Mouse (Mus musculus) layer of hippocampus, adult 2 months (tissue): ENCODE results near the gene Sacs. TPM values are rescaled to one million over a fixed set of nuclear protein-coding genes. Genes with fewer than 3 reads are reported as not detected.
"Not testable (repeated sequence)": the region's sequence is repeated elsewhere in the genome, so short reads cannot be mapped to it uniquely, and the experiment has no call there.

Experiments used
- DNase-seq, 2 experiments: peaks; one replicate each; pipeline ENCODE4 v3.0.0; 2022; ENCODE audit warnings: low spot score in 2 of 2
- H3K27ac ChIP-seq: fragments of 200-600 bp; 2 replicates; pipeline ENCODE4 v1.8.1; 2022
- H3K4me3 ChIP-seq: fragments of 200-600 bp; 2 replicates; pipeline ENCODE4 v1.8.1; 2022; ENCODE audit warnings: mild to moderate bottlenecking
- CTCF ChIP-seq: fragments of 200-600 bp; conservative IDR thresholded peaks from 2 replicates; pipeline ENCODE4 v1.8.1; 2022; ENCODE audit warnings: antibody characterized with exemption, mild to moderate bottlenecking, moderate library complexity
- total RNA-seq, 2 experiments: library from RNA; stranded (reverse); gene quantifications; 2 replicates each; pipeline ENCODE4 v1.2.3; 2021

The Sacs gene
- total RNA-seq, 2 experiments from 2014 or later = 54.8 to 62.1 TPM

DNA sequence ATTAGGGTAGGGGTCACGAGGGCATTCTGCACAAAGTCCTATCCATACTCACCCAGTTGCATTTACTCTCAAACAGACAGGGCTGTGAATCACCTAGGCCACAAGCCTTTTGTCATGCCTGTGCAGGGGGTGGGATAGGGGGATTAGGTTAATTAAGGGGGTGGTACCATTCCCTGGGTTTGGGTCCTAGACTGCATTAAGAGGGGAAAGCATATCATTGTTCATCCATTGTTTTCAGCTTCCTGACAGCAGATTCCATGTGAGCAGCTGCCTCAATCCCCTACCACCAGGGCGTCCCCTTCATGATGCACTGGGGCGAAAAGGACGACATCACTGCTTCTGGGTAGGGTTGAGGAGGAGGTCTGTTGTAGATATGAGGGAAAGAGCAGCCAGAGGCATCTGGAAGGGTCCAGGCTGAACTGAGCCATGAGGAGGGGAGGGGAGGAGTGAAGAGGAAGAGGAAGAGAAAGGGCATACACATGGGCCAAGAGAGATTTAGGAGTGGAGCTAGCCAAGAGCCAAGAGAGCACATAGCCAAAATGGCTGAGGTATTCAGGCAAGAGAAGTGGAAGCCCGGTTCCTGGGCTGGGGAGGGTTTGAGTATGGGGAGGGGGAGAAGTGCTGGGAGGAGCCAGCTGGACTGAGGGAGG is 3.8 kb upstream of the Sacs start:
- no peak overlapping the region for H3K27ac ChIP-seq
- H3K4me3 ChIP-seq = no peak overlapping the region
- DNase-seq = no peak
- TF ChIP-seq CTCF = no peak

DNA sequence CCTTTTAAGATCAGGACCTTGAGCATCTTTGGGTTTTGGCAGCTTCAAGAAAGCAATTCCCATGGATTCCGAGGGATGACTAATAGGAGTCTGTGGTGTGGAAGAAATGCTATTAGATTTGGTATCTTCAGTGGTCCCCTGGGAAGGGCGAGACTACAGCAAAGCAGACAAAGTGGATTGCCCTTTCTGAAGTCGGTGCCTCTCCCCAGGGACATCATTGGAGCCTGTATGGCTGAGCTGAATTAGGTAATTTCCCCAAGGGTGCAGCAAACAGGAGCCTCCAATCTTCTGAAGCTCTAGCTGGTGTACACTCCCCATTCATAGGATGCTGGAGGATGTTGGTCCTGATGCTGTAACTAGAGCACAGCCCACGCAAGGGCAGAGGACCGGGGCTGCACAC is 847 bp upstream of the Sacs start:
- DNase-seq = no peak
- Histone ChIP-seq H3K4me3 (no peak overlapping the region), H3K27ac (no peak overlapping the region)
- no peak for TF ChIP-seq CTCF

DNA sequence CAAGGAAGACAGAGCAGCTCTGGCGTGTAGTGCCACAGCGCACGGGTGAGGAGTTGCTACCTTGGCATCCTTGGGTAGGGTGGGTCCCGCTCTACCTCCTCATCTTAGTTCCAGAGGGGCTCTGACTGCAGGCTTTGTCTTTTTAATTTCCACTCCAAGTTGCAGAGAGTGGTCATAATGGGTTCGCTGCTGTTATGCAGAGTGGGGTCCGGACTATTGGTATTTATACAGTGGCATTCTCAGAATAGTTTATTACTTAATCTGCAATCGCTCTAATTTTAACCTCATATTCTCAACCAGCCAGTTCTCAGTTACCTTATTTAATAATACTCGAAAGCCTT is 440 bp downstream of the Sacs start:
- DNase-seq = no peak
- Histone ChIP-seq H3K4me3 (peak overlapping the region; percentile 74), H3K27ac (peak overlapping the region; percentile 89)
- no peak for TF ChIP-seq CTCF

DNA sequence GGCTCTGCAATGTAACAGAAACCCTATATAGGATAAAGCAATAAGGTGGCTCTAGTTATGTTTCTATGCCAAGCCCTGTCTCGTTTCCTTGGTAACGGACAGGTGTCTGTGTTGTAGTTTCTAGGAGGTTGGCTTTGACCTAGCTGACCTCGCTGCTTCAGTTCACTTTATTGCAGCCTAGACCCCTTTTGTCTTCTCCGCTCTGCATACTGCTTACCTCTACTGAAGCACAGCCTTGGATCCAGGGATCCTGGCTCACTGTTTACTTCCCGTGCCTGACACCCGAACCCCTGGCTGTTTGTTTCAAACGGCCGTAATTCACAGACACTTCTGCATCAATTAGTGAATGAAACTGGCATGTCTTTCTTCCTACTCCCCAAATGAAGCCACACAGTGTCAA is 5.1 kb downstream of the Sacs start:
- TF ChIP-seq CTCF = no peak

DNA sequence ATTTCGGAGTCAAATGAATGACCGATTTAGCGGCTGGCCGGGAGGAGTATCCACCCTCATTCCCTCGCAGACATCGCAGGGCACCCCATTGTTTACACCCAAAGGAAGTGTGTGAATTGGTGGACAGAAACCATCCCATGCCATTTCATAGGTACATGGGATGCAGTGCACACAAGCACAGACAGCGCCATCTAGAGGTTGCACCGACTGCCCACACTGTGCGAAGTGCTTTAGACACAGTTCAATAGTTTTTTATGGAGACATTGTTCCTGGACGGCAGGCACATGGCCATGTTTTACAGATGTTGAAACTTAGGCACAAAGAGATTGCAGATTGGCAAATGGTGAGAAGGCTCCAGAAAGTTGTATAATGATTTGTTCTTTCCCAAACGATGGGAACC is 5.6 kb downstream of the Sacs start:
- H3K27ac ChIP-seq = no peak overlapping the region
- TF ChIP-seq CTCF = peak; percentile 75

More for the DNA sequence above, 5.1 kb downstream of the Sacs start:
- no peak for DNase-seq
- Histone ChIP-seq H3K4me3 (no peak overlapping the region), H3K27ac (no peak overlapping the region)

DNA sequence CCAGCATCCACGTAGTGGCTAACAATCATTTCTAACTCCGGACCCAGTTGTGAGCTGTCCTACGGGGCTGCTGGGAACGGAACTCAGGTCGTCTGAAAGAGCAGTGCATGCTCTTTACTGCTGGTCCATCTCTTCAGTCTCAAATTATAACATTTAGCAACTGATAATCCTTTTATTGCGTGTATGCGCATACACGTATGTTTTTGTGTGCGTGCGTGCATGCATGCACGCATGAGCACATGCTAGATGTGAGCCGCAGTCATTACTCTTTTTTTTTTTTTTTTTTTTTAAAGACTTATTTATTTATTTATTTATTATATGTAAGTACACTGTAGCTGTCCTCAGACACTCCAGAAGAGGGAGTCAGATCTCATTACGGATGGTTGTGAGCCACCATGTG is 12.2 kb downstream of the Sacs start:
- H3K27ac ChIP-seq, H3K4me3 ChIP-seq, DNase-seq: not testable (repeated sequence)

More for the DNA sequence above, 5.6 kb downstream of the Sacs start:
- no peak overlapping the region for H3K4me3 ChIP-seq
- no peak for DNase-seq

DNA sequence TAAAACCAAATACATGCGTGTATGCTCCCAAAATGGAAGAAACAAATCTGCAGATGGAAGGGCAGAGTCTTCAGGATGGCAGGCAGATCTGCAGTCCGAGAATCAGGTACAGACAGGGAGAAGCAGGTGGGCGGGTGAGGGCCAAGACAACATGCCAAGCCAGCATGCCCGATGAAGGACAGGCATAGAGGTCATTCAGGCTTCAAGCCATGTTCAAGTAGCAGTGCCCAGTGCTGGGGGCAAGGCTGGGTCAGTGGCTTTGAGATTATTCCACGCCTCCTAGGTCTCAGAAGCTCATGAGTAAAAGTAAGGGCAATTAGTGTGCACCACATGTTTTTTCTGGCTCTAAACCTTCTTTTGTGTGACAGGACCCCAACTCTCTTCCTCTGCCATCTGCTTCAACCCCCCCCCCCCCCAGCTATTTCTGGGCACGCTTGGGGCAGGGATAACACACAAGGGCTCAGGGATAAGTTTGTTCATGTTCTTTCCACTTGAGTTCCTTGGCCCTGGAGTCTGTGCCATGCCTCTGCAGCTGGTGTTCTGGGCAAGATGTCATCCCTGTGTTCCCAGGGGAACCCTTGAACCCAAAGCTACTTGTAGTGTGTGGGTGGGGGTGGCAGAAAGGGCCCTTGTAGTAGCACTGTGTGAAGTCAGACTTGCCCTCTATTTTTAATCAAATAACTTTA is 16.8 kb downstream of the Sacs start:
- Histone ChIP-seq H3K27ac (no peak overlapping the region), H3K4me3 (no peak overlapping the region)
- TF ChIP-seq CTCF = no peak
- no peak for DNase-seq

DNA sequence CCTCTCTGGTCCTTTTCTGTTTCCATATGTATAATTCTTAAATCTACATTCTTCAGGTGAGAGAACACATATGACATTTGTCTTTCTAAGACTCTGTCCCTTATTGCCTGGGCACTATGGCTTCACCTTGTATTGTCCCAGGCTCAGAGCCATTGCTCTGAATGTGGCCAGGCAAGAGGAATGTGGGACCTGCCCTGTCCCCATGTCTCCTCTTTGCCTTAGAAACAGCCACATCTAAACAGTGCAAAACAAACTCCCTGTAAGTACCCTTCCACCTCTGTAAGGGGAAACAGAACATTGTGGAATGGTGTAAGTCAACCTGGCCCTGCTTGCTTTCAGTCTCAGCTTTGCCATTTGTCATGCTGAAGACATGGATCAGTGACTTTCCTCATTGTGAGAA is 17.4 kb downstream of the Sacs start:
- no peak for DNase-seq
- Histone ChIP-seq H3K27ac (no peak overlapping the region), H3K4me3 (no peak overlapping the region)
- TF ChIP-seq CTCF = no peak

DNA sequence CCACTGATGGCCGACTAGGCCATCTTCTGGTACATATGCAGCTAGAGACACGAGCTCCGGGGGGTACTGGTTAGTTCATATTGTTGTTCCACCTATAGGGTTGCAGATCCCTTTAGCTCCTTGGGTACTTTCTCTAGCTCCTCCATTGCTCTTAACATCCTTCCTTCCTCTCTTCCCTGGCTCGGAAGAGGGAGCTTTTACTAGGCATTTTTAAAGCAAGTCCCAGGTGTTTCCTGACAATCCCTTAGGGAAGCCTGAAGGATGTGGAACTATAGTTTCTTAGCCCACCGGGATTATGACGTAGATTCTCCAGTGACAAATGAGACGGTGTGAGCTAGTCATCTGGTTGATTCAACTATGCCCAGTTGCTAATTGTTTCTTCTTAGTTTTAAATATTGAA is 19.2 kb downstream of the Sacs start:
- H3K27ac ChIP-seq, H3K4me3 ChIP-seq, DNase-seq: not testable (repeated sequence)

DNA sequence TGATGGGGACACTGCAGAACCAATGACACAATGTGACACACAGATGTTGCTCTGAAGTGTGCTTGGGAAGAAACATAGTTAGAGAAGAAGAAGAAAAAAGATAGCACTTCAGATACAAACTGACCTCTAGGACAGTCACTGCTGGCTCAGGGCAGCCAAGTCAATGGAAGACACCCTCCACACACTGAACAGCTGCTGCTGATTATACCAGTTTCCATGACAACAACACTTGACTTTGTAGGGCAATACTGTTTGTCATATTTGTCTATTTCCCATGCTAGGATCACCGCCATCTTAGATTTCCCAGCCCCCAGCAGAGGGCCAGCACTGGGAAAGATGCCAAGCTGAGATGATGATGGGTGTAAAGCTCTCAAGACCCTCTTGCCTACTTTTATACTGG is 22.7 kb downstream of the Sacs start:
- Histone ChIP-seq H3K27ac (peak overlapping the region; percentile 40; the same call in 1 of the 2 replicates), H3K4me3 (no peak overlapping the region)
- no peak for TF ChIP-seq CTCF
- no peak for DNase-seq

DNA sequence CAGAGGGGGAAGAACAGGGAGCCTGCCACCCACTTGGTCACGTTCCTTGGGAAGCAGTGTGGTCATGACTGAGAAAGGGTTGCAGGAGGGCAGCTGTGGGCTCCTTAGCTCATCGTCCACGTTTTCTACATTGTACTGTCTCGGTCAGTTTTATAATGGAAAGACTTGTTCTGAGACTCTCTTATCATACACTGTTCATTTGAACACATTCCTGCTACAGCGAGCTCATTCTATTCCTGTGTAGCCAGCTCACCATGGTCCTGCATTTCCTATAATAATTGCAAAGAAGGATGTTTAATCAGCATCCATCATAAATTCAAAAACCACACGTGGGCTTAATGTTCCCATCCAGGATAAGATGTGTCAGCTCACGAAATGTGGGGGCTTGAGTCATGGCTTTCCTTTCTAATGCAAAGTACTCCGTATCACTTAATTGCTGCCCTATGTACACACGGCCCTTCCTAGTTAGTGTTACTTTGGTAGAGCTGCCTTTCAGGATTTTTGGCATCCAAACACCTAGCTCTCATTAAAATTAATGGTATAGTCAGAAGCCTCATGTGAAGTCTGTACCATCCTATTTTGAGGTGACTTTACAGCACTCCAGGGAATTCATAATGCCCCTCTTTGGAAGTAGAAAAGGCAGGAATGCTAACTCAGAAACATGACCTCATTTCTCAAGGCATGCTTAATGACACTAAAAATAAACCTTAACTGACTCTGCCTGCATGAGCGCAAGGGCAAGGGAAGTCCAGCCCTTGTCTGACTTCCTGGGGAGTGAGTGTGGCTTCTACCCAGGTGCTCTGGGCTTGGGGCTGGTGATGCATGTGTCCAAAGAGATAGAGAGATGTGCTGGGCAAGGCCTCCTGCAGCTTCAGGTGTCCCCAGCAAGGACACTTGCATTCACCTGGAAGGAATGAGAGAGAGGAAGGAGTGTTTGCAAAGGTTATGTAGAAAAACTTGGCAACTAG is 23.4 kb downstream of the Sacs start:
- Histone ChIP-seq H3K4me3 (no peak overlapping the region), H3K27ac (peak overlapping the region; percentile 40)
- DNase-seq = no peak
- TF ChIP-seq CTCF = no peak

DNA sequence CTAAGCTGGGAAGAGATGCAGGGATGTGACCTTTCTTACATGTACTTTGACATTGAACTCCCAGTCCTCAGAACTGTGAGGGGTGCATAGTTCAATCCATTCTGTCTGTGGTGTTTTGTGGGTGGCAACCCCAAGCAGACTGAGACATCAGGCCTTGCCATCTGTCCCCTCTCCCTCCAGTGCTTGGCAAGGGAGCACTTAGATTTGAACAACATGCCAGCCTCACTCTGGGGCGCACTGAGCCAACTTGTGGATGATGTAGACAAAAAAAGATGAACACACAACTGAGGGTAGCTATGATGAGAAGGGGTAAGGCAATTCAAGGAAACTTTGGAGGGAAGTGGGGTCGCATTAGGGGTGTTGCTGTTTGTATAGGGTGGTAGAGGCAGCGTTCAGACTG is 26.2 kb downstream of the Sacs start:
- Histone ChIP-seq H3K4me3 (no peak overlapping the region), H3K27ac (peak overlapping the region; percentile 72; the same call in 1 of the 2 replicates)
- DNase-seq = peak; percentile 26 to 56
- TF ChIP-seq CTCF = no peak

DNA sequence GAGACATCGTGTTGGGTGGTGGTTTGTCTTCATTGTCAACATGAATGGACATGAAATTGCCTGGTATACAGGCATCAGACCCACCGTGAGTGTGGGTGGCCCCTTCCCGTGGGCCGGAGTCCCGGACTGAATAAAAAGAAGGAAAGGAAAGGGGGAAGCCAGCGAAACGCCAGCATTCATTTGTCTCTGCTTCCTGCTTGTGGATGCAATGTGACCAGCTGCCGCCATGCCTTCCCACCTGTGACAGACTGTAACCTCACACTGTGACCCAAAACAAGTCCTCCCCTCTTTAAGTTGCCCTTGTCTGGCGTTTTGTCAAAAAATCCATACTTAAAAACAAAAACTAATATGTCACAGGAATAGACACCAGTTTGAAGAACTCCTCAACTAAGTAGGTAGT is 27.7 kb downstream of the Sacs start:
- DNase-seq = no peak
- H3K4me3 ChIP-seq = no peak overlapping the region
- no peak for TF ChIP-seq CTCF
- peak overlapping the region; percentile 72; the same call in 1 of the 2 replicates for H3K27ac ChIP-seq
